Mouse (Mus musculus) bone marrow, adult 2 months (tissue): ENCODE measurements around the gene Mast1.

Experiments
- CTCF ChIP-seq: fragments of 200-500 bp; IDR thresholded peaks from 2 replicates; pipeline ENCODE4 v1.5.1; 2011; ENCODE audit warnings: low read length, control low read depth; ENCODE audit not compliant: control insufficient read depth, insufficient read depth
- POLR2A ChIP-seq: fragments of 200-500 bp; IDR thresholded peaks from 2 replicates; pipeline ENCODE4 v1.6.1; 2011; ENCODE audit warnings: low read depth, mild to moderate bottlenecking, control low read depth, low read length, borderline replicate concordance; ENCODE audit not compliant: control insufficient read depth

- TF ChIP-seq CTCF (no peak), POLR2A (no peak)
These were observed 9.6 kb downstream of the Mast1 start for GRCm38 (mm10) chr8:84927513-84927912.
